Mouse (Mus musculus) layer of hippocampus, adult 8-10 months (tissue): ENCODE measurements around the gene Psip1. TPM values are rescaled to one million over a fixed set of nuclear protein-coding genes. Genes with fewer than 3 reads are reported as not detected.

ENCODE experiments used
- DNase-seq, 2 experiments: peaks; one replicate each; pipeline ENCODE4 v3.0.0; 2022; ENCODE audit warnings: low spot score in 2 of 2
- total RNA-seq, 4 experiments: library from RNA; stranded (reverse); gene quantifications; 2 replicates each; pipeline ENCODE4 v1.2.4; 2022

The Psip1 gene
- total RNA-seq, 4 experiments from 2014 or later = 191 to 205 (median 200) TPM

DNA sequence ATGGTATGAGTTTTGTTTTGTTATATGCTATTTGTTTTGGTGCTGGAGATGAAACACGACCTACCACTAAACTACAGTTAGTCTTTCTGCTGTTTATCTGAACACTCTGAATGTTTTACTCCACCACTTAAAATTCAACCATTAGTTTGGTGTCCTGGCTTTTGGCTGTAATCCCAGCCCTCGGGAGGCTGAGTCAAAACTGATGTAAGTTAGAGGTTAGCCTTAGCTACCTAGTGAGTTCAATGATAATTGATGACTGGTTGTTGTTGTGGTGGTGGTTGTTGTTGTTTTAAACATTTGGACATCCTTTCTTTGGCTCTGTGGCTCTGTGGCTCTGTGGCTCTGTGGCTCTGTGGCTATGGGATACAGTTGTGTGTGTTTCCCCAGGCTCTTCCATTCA lies 67.5 kb downstream of the Psip1 start:
- no peak for DNase-seq

DNA sequence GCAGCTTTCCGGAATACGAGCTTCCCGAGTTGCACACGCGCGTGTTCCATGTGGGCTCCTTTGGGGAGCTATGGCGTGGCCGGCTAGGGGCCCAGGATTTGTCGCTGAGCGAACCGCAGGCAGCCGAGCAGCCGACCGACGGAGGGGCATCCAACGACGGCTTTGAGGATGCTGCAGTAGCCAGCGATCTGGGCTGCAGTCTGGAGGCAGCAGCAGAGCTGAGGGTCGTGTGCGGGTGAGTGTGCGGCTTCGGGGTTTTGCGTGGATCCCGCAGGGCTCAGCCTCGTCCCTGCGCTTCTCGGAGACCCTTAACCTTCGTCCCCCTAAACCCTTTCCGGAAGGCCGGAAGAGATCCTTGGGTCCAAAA lies 68.5 kb downstream of the Psip1 start:
- no peak for DNase-seq

DNA sequence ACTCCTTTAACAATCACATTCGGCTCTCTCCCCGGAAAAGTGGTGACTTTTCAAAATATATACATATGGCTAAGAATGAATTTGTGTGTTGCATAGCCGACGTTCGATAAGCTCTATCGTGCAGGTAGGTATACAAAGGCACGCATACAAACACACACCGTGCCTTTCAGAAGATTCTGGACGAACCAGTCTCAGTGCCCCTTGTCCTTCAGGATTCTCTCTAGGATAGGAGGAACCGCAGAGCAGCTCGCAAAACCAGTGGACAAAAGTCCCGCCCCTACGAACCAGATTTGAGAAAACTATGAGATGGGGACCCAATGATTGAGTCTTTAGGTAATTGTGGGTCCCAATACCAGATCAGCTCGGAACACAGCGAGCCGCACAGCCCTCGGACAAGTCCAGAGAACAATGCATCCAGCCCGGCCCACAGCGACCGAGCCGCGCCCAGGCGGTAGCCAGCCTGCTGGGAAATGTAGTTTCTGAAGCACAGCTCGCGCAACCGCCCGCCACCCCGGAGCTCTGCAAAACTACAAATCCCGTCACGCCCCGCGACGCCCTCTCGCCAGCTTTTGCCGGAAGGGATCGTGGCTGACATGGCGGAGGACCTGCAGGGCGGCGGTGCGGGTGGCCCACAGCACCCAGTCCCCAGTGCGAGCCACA lies 69.0 kb downstream of the Psip1 start, which contains the start of gene Snapc3:
TSS of gene Snapc3 (plus strand) at position 565 of the 660 bp plus-strand sequence.
- DNase-seq = peak; percentile 94 to 97

DNA sequence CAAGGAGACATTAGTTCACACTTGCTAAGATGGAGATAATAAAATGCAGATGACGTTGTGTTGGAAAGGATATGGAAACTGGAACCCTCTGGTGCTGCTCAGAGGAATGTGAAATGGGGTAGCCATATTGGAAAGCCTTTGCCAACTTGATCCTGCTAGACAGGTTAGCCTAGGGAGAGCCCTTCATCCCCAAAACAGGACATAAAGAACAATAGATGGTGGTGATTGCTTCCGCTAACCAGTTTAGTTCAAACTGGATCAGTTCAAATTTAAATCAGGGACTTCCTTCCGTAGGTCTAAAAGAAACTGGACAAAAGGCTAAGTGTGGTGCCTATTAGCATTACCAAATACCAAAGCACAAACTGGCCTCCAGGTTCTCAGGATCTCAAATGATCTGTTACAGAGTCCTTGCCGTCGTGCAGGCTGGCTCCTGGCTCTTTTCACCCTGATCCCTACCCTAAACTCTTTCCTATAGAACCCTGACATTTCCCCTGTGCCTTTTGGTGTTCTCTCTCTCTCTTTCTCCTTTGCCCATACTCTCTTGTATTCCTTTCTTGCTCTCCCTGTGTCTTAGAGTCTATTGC lies 71.9 kb downstream of the Psip1 start:
- DNase-seq = no peak

DNA sequence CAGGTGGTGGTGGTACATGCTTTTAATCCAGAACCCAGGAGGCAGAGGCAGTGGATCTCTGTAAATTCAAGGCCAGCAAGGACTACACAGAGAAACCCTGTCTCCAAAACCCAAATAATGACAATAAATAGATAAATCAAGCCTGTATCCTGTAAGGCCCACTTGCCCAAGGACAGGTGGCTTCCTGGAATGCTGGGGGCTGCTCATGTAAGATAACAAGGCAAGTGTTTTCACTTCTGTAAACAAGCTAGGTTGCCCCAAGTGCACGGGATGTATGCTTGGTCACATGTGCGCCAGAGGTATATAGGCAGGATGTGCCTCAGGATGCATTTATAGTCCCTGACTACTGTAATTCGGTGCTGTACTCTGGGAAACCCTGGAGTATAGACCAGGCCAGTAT lies 74.2 kb downstream of the Psip1 start:
- DNase-seq = no peak

DNA sequence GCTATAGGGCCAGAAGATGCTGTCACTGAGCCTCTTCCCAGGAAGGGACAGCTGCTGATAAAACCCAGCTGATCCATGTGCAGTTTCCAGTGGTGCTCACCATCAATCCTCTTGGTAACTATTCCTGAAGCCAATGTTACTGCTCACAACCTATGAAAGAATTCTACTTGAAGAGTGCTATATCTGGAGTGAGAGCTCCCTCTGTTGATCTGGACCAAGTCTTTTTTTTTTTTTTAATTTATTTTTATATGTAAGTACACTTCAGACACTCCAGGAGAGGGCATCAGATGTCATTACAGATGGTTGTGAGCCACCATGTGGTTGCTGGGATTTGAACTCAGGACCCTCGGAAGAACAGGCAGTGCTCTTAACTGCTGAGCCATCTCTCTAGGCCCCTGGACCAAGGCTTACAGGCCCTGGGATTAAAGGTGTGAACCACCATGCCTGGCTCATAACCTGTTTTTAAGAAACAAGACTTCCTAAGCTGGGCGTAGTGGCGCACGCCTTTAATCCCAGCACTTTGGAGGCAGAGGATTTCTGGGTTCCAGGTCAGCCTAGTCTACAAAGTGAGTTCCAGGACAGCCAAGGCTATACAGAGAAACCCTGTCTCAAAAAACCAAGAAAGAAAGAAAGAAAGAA lies 76.3 kb downstream of the Psip1 start:
- DNase-seq = no peak

DNA sequence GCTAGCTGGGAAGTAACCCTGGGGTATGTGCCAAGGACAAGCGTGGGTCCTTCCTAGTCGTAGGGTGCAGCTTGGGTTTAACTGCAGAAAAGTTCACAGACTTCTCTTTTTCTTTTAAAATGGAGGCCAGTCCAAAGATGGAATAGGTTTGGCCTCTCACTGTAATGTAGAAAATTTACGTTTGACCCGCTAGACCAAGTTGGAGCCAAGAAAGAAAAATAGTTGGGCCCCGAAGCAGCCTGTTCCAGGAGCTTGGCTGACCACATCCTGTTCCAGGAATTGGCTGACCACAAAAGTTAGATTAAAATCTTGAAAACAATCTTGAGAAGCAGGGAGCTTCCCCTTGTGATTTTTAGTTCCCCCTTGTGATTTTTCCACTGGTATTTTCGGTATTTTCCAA lies 78.6 kb downstream of the Psip1 start:
- DNase-seq = no peak

Other genes starting within 250 kb of the Psip1 start
- gene Ttc39b, start 162.2 kb downstream of the Psip1 start, total RNA-seq = 10 to 100 TPM; 31.6 to 45.7 (median 39.1) TPM
- gene Snapc3, start 68.7 kb downstream of the Psip1 start, total RNA-seq = 10 to 100 TPM; 32.6 to 39.8 (median 35.6) TPM
- 1 to 10 TPM; 4.1 to 4.5 (median 4.2) TPM for gene Ccdc171, start 39.1 kb upstream of the Psip1 start, total RNA-seq